In the genomic region with DNA sequence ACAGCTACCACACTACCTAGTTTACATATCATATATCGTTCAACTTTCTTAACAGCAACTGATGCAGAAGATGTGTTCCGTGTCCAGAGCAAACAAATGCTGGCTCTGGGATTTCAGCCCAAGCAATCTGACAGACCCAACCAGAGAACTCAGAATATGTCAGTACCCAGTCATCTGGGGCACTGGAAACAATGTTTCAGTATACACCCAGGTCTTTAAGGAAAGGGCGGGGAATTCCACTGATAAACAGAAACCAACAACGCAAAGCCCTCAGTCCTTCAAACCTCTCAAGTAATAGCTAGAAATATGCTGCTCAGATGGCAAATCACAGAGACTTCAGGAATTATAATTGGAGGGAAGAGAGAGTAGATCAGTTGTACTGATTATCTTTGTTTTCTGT, we compare ENCODE assay signal across 21 mouse cellular contexts.
"Had no signal": no experiment of that assay in that cellular context is flagged by ENCODE, and none has a peak within 500 bp of the region (broad histone marks: within the 10 kb centered on the region; RNA-seq: fewer than 3 reads in every experiment).

No protein-coding gene starts in this region.

- DNase-seq: kidney, adult 9 months; kidney, postnatal 14 days; kidney, postnatal 4 days; liver; lung, adult 18-20 months; lung, postnatal 14 days; retina, postnatal 1 day; right cerebral cortex, postnatal 25 days; spleen, adult 18-20 months; thymus, adult 18-20 months; thymus, postnatal 36 days had no signal

- ATAC-seq: liver, embryonic 12.5 days; midbrain, embryonic 15.5 days had no signal

- H3K4me3 ChIP-seq: limb, embryonic 10.5 days; limb, embryonic 13.5 days; liver, embryonic 12.5 days; liver, embryonic 15.5 days; midbrain, embryonic 12.5 days; midbrain, embryonic 15.5 days; neural tube, embryonic 12.5 days; neural tube, embryonic 15.5 days; stomach, embryonic 15.5 days had no signal

- H3K4me1 ChIP-seq: liver, embryonic 12.5 days; midbrain, embryonic 12.5 days had no signal

- H3K36me3 ChIP-seq: limb, embryonic 10.5 days; limb, embryonic 13.5 days; liver, embryonic 12.5 days; liver, embryonic 15.5 days; midbrain, embryonic 12.5 days; midbrain, embryonic 15.5 days; neural tube, embryonic 12.5 days; neural tube, embryonic 15.5 days; stomach, embryonic 15.5 days had no signal

- H3K27me3 ChIP-seq: liver, embryonic 12.5 days; liver, embryonic 15.5 days; midbrain, embryonic 15.5 days; neural tube, embryonic 12.5 days; neural tube, embryonic 15.5 days; stomach, embryonic 15.5 days had no signal

- H3K27ac ChIP-seq: limb, embryonic 10.5 days; limb, embryonic 13.5 days; liver, embryonic 12.5 days; liver, embryonic 15.5 days; macrophage; midbrain, embryonic 12.5 days; midbrain, embryonic 15.5 days; neural tube, embryonic 12.5 days; neural tube, embryonic 15.5 days; stomach, embryonic 15.5 days had no signal

- H3K9ac ChIP-seq: limb, embryonic 13.5 days; liver, embryonic 12.5 days; liver, embryonic 15.5 days; midbrain, embryonic 12.5 days; midbrain, embryonic 15.5 days; neural tube, embryonic 12.5 days; neural tube, embryonic 15.5 days; stomach, embryonic 15.5 days had no signal

- H3K9me3 ChIP-seq: limb, embryonic 10.5 days; limb, embryonic 13.5 days; liver, embryonic 12.5 days; liver, embryonic 15.5 days; midbrain, embryonic 12.5 days; midbrain, embryonic 15.5 days; neural tube, embryonic 12.5 days; neural tube, embryonic 15.5 days; stomach, embryonic 15.5 days had no signal

- H3K4me2 ChIP-seq: limb, embryonic 13.5 days; liver, embryonic 12.5 days; liver, embryonic 15.5 days; midbrain, embryonic 12.5 days; midbrain, embryonic 15.5 days; neural tube, embryonic 12.5 days; neural tube, embryonic 15.5 days; stomach, embryonic 15.5 days had no signal
